Mouse (Mus musculus): ENCODE data around the gene Rpl9.

DNA sequence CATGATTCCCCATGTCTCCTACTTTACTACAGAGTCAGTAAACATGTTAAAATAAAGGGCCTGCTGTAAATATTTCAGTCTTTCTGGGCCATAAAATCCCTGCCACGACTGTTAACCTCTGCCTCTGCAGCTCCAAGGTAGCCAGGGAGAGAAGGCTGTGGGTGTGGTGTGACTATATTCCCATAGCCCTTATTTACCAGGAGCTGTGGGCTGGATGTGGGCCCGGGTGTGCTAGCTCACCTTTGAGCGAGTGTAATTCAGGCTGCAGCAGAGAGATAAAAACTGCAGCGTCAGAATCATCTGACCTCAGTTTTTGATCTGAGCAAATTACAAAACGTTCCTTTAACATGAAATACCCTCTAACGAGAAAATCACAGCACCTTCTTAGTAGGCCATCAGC is 29.6 kb upstream of the Rpl9 start:
- TF ChIP-seq CTCF (conservative IDR thresholded peaks at IDR 0.05; ENCODE audit: low read length) (no peak), POU5F1 (IDR thresholded peaks at IDR 0.05; ENCODE audit: borderline replicate concordance, low read length) (no peak)
